Mouse (Mus musculus): ENCODE measurements around the gene Sh3bp1. TPM values are rescaled to one million over a fixed set of nuclear protein-coding genes. Genes with fewer than 3 reads are reported as not detected.

The Sh3bp1 gene
- polyA plus RNA-seq, 1 experiment from 2014 or later = 6.0 TPM

- H3K27me3 ChIP-seq (replicated peaks; ENCODE audit: control insufficient read depth, insufficient read depth, low read length) = no peaks in the 10 kb centered on the region
- H3K4me3 ChIP-seq (replicated peaks; ENCODE audit: low read length) = no peak overlapping the region
- WGBS = 74% methylated on average over 13 of the region's 13 CpGs
- no peak overlapping the region for H3K9ac ChIP-seq (replicated peaks; ENCODE audit: low read depth, low read length)
- H3K27ac ChIP-seq (ENCODE audit: low read length) = no peak overlapping the region
- no peaks in the 10 kb centered on the region for H3K9me3 ChIP-seq (ENCODE audit: control insufficient read depth, low read length)
- ATAC-seq = no peak
- peaks cover 6% of the 10 kb centered on the region for H3K4me1 ChIP-seq (replicated peaks; ENCODE audit: control insufficient read depth, insufficient read depth, low read length)
- H3K36me3 ChIP-seq (ENCODE audit: control insufficient read depth, insufficient read depth) = peaks cover 12% of the 10 kb centered on the region
- H3K4me2 ChIP-seq (ENCODE audit: low read length) = no peak overlapping the region
These were observed 4.8 kb upstream of the Sh3bp1 start for GRCm38 (mm10) chr15:78894726-78895125.

- no peak overlapping the region for H3K4me2 ChIP-seq (ENCODE audit: low read length)
- peaks cover 9% of the 10 kb centered on the region for H3K36me3 ChIP-seq (ENCODE audit: control insufficient read depth, insufficient read depth)
- no peak overlapping the region for H3K4me3 ChIP-seq (replicated peaks; ENCODE audit: low read length)
- no peak overlapping the region for H3K9ac ChIP-seq (replicated peaks; ENCODE audit: low read depth, low read length)
- WGBS = 89% methylated on average over 2 of the region's 2 CpGs
- no peak for ATAC-seq
- no peaks in the 10 kb centered on the region for H3K27me3 ChIP-seq (replicated peaks; ENCODE audit: control insufficient read depth, insufficient read depth, low read length)
- H3K27ac ChIP-seq (ENCODE audit: low read length) = no peak overlapping the region
- no peaks in the 10 kb centered on the region for H3K9me3 ChIP-seq (ENCODE audit: control insufficient read depth, low read length)
- H3K4me1 ChIP-seq (replicated peaks; ENCODE audit: control insufficient read depth, insufficient read depth, low read length) = peaks cover 15% of the 10 kb centered on the region
These were observed 3.8 kb upstream of the Sh3bp1 start for GRCm38 (mm10) chr15:78895741-78896140.

GRCm38 (mm10) chr15:78896149-78896548 lies 3.4 kb upstream of the Sh3bp1 start:
- Histone ChIP-seq H3K27me3 (replicated peaks; ENCODE audit: control insufficient read depth, insufficient read depth, low read length) (no peaks in the 10 kb centered on the region), H3K4me1 (replicated peaks; ENCODE audit: control insufficient read depth, insufficient read depth, low read length) (peaks cover 15% of the 10 kb centered on the region), H3K4me3 (replicated peaks; ENCODE audit: low read length) (no peak overlapping the region), H3K27ac (ENCODE audit: low read length) (no peak overlapping the region), H3K9me3 (ENCODE audit: control insufficient read depth, low read length) (no peaks in the 10 kb centered on the region), H3K9ac (replicated peaks; ENCODE audit: low read depth, low read length) (no peak overlapping the region), H3K36me3 (ENCODE audit: control insufficient read depth, insufficient read depth) (peaks cover 5% of the 10 kb centered on the region), H3K4me2 (ENCODE audit: low read length) (no peak overlapping the region)
- WGBS = 86% methylated on average over 3 of the region's 3 CpGs
- no peak for ATAC-seq

GRCm38 (mm10) chr15:78897488-78897887 lies 2.1 kb upstream of the Sh3bp1 start:
- no peak overlapping the region for H3K9ac ChIP-seq (replicated peaks; ENCODE audit: low read depth, low read length)
- no peak overlapping the region for H3K4me3 ChIP-seq (replicated peaks; ENCODE audit: low read length)
- H3K4me1 ChIP-seq (replicated peaks; ENCODE audit: control insufficient read depth, insufficient read depth, low read length) = peaks cover 15% of the 10 kb centered on the region
- H3K9me3 ChIP-seq (ENCODE audit: control insufficient read depth, low read length) = no peaks in the 10 kb centered on the region
- no peak overlapping the region for H3K4me2 ChIP-seq (ENCODE audit: low read length)
- H3K27ac ChIP-seq (ENCODE audit: low read length) = no peak overlapping the region
- no peaks in the 10 kb centered on the region for H3K27me3 ChIP-seq (replicated peaks; ENCODE audit: control insufficient read depth, insufficient read depth, low read length)
- no peaks in the 10 kb centered on the region for H3K36me3 ChIP-seq (ENCODE audit: control insufficient read depth, insufficient read depth)
- no peak for ATAC-seq
- WGBS = 92% methylated on average over 4 of the region's 4 CpGs

GRCm38 (mm10) chr15:78898507-78899001 lies 1.0 kb upstream of the Sh3bp1 start:
- H3K4me2 ChIP-seq (ENCODE audit: low read length) = no peak overlapping the region
- no peaks in the 10 kb centered on the region for H3K27me3 ChIP-seq (replicated peaks; ENCODE audit: control insufficient read depth, insufficient read depth, low read length)
- no peaks in the 10 kb centered on the region for H3K9me3 ChIP-seq (ENCODE audit: control insufficient read depth, low read length)
- H3K9ac ChIP-seq (replicated peaks; ENCODE audit: low read depth, low read length) = no peak overlapping the region
- no peak overlapping the region for H3K27ac ChIP-seq (ENCODE audit: low read length)
- no peaks in the 10 kb centered on the region for H3K36me3 ChIP-seq (ENCODE audit: control insufficient read depth, insufficient read depth)
- no peak for ATAC-seq
- 52% methylated on average over 6 of the region's 6 CpGs for WGBS
- H3K4me3 ChIP-seq (replicated peaks; ENCODE audit: low read length) = no peak overlapping the region
- H3K4me1 ChIP-seq (replicated peaks; ENCODE audit: control insufficient read depth, insufficient read depth, low read length) = peaks cover 15% of the 10 kb centered on the region

GRCm38 (mm10) chr15:78899409-78899739 lies 194 bp upstream of the Sh3bp1 start, which contains the start of gene Gm49510:
Gene Gm49510 (plus strand): TSS chr15:78899667.
- Histone ChIP-seq H3K4me1 (replicated peaks; ENCODE audit: control insufficient read depth, insufficient read depth, low read length) (peaks cover 15% of the 10 kb centered on the region), H3K4me2 (ENCODE audit: low read length) (peak within 1 kb of the TSS; percentile 88), H3K27ac (ENCODE audit: low read length) (no peak within 1 kb of the TSS), H3K9ac (replicated peaks; ENCODE audit: low read depth, low read length) (peak within 1 kb of the TSS; percentile 57), H3K36me3 (ENCODE audit: control insufficient read depth, insufficient read depth) (no peaks in the 10 kb centered on the region), H3K27me3 (replicated peaks; ENCODE audit: control insufficient read depth, insufficient read depth, low read length) (no peaks in the 10 kb centered on the region), H3K9me3 (ENCODE audit: control insufficient read depth, low read length) (no peaks in the 10 kb centered on the region), H3K4me3 (replicated peaks; ENCODE audit: low read length) (peak within 1 kb of the TSS; percentile 48)
- ATAC-seq = no peak
- 3% methylated on average over 20 of the region's 20 CpGs for WGBS

GRCm38 (mm10) chr15:78900585-78901421 lies 1.2 kb downstream of the Sh3bp1 start:
- H3K4me3 ChIP-seq (replicated peaks; ENCODE audit: low read length) = peak overlapping the region; percentile 48; the same call in 1 of the 2 replicates
- ATAC-seq = no peak
- H3K27me3 ChIP-seq (replicated peaks; ENCODE audit: control insufficient read depth, insufficient read depth, low read length) = no peaks in the 10 kb centered on the region
- no peak overlapping the region for H3K9ac ChIP-seq (replicated peaks; ENCODE audit: low read depth, low read length)
- WGBS = 27% methylated on average over 18 of the region's 18 CpGs
- H3K4me2 ChIP-seq (ENCODE audit: low read length) = peak overlapping the region; percentile 88
- H3K27ac ChIP-seq (ENCODE audit: low read length) = no peak overlapping the region
- no peaks in the 10 kb centered on the region for H3K36me3 ChIP-seq (ENCODE audit: control insufficient read depth, insufficient read depth)
- no peaks in the 10 kb centered on the region for H3K9me3 ChIP-seq (ENCODE audit: control insufficient read depth, low read length)
- peaks cover 15% of the 10 kb centered on the region for H3K4me1 ChIP-seq (replicated peaks; ENCODE audit: control insufficient read depth, insufficient read depth, low read length)

- no peak overlapping the region for H3K9ac ChIP-seq (replicated peaks; ENCODE audit: low read depth, low read length)
- H3K4me1 ChIP-seq (replicated peaks; ENCODE audit: control insufficient read depth, insufficient read depth, low read length) = peaks cover 15% of the 10 kb centered on the region
- no peak overlapping the region for H3K4me2 ChIP-seq (ENCODE audit: low read length)
- 40% methylated on average over 8 of the region's 8 CpGs for WGBS
- H3K27me3 ChIP-seq (replicated peaks; ENCODE audit: control insufficient read depth, insufficient read depth, low read length) = no peaks in the 10 kb centered on the region
- ATAC-seq = no peak
- no peaks in the 10 kb centered on the region for H3K36me3 ChIP-seq (ENCODE audit: control insufficient read depth, insufficient read depth)
- no peaks in the 10 kb centered on the region for H3K9me3 ChIP-seq (ENCODE audit: control insufficient read depth, low read length)
- no peak overlapping the region for H3K4me3 ChIP-seq (replicated peaks; ENCODE audit: low read length)
- H3K27ac ChIP-seq (ENCODE audit: low read length) = no peak overlapping the region
These were observed 1.8 kb downstream of the Sh3bp1 start for GRCm38 (mm10) chr15:78901422-78901789.

GRCm38 (mm10) chr15:78903243-78903642 lies 3.7 kb downstream of the Sh3bp1 start:
- H3K27ac ChIP-seq (ENCODE audit: low read length) = no peak overlapping the region
- H3K9me3 ChIP-seq (ENCODE audit: control insufficient read depth, low read length) = no peaks in the 10 kb centered on the region
- no peak overlapping the region for H3K4me2 ChIP-seq (ENCODE audit: low read length)
- 4% methylated on average over 2 of the region's 2 CpGs for WGBS
- no peak overlapping the region; the same call in 1 of the 2 replicates for H3K9ac ChIP-seq (replicated peaks; ENCODE audit: low read depth, low read length)
- no peaks in the 10 kb centered on the region for H3K27me3 ChIP-seq (replicated peaks; ENCODE audit: control insufficient read depth, insufficient read depth, low read length)
- H3K4me3 ChIP-seq (replicated peaks; ENCODE audit: low read length) = no peak overlapping the region
- peaks cover 15% of the 10 kb centered on the region for H3K4me1 ChIP-seq (replicated peaks; ENCODE audit: control insufficient read depth, insufficient read depth, low read length)
- H3K36me3 ChIP-seq (ENCODE audit: control insufficient read depth, insufficient read depth) = no peaks in the 10 kb centered on the region
- peak; percentile 37 for ATAC-seq
